Mouse (Mus musculus): ENCODE data around the gene Ube2r2. TPM values are rescaled to one million over a fixed set of nuclear protein-coding genes. Genes with fewer than 3 reads are reported as not detected.

The Ube2r2 gene
- polyA plus RNA-seq, 1 experiment from 2014 or later: 54.7 TPM

DNA sequence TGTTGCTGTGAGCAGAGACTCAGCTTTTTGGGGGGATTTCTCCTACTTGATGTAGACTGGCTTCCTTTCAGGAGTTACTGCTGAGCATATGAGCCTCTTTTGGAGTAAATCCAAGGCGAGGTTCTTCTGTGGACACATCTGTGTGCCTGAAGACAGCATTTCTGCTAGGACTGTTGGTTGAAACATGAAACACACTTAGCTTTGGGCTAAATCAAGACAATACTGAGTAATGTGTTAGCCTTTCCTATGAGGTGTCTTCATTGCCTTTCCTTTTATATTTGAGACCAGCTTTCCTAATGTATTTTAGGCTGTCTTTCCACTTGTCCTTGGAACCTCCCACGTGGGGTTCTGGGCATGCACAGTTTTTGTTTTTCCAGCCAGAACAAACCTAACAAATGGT is 39.1 kb downstream of the Ube2r2 start:
- ATAC-seq (ENCODE audit: insufficient read depth, low FRiP score): no peak
- Histone ChIP-seq H3K27me3 (ENCODE audit: control insufficient read depth, insufficient read depth, low read length) (no peaks in the 10 kb centered on the region), H3K27ac (ENCODE audit: low read length) (no peak overlapping the region)

DNA sequence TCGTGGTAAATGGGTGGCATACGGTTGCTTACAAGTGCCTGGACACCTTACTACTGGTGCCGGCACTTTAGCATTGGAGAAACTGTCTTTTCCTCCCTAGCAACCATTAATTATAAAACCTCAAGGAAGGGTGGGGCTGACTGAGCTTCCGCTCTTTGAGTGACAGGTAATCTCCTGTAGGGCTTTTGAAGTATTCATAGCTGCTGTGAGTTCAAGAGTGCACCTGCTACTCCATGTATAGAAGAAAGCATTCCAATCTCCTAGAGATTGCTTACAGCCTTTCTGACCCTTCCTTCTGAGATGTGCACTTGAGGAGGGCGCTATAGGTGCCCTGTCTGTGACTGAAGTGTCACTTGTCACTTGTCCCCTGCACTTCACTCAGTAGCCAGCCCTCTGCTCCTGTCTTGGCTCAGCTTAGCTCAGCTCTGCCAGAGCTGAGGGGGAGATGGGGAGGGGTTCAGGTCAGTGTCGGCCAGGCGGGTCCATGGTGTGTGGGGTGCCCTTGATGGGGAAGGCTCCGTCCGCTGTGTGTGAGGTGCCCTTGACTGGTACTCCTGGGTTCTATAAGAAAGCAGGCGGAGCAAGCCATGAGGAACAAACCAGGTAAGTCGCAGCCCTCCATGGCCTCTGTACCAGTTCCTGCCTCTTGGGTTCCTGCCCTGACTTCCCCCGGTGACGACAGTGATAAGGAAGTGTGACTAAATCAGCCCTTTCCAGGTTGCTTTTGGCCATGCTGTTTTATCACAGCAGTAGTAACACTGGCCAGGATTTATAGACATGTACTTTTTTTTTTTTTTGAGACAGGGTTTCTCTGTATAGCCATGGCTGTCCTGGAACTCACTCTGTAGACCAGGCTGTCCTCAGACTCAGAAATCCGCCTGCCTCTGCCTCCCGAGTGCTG is 44.5 kb downstream of the Ube2r2 start:
- Histone ChIP-seq H3K9me3 (replicated peaks; ENCODE audit: control insufficient read depth, low read length) (no peaks in the 10 kb centered on the region), H3K4me3 (replicated peaks; ENCODE audit: low read length) (no peak overlapping the region), H3K36me3 (ENCODE audit: control insufficient read depth, insufficient read depth, low read length) (peaks cover 5% of the 10 kb centered on the region; the same call in 1 of the 2 replicates), H3K27ac (ENCODE audit: low read length) (no peak overlapping the region), H3K4me1 (ENCODE audit: control insufficient read depth, insufficient read depth, low read length) (no peaks in the 10 kb centered on the region), H3K9ac (ENCODE audit: low read length) (no peak overlapping the region), H3K4me2 (ENCODE audit: low read depth, low read length) (no peak overlapping the region), H3K27me3 (ENCODE audit: control insufficient read depth, insufficient read depth, low read length) (no peaks in the 10 kb centered on the region)
- WGBS: 79% methylated on average over 15 of the region's 15 CpGs
- ATAC-seq (ENCODE audit: insufficient read depth, low FRiP score): no peak

More for the DNA sequence above, 39.1 kb downstream of the Ube2r2 start:
- WGBS: 63% methylated on average over 2 of the region's 2 CpGs
- H3K9ac ChIP-seq (ENCODE audit: low read length): no peak overlapping the region
- H3K4me3 ChIP-seq (replicated peaks; ENCODE audit: low read length): no peak overlapping the region
- no peak overlapping the region for H3K4me2 ChIP-seq (ENCODE audit: low read depth, low read length)
- no peaks in the 10 kb centered on the region for H3K4me1 ChIP-seq (ENCODE audit: control insufficient read depth, insufficient read depth, low read length)
- H3K36me3 ChIP-seq (ENCODE audit: control insufficient read depth, insufficient read depth, low read length): peaks cover 9% of the 10 kb centered on the region; the same call in 1 of the 2 replicates
- no peaks in the 10 kb centered on the region for H3K9me3 ChIP-seq (replicated peaks; ENCODE audit: control insufficient read depth, low read length)

DNA sequence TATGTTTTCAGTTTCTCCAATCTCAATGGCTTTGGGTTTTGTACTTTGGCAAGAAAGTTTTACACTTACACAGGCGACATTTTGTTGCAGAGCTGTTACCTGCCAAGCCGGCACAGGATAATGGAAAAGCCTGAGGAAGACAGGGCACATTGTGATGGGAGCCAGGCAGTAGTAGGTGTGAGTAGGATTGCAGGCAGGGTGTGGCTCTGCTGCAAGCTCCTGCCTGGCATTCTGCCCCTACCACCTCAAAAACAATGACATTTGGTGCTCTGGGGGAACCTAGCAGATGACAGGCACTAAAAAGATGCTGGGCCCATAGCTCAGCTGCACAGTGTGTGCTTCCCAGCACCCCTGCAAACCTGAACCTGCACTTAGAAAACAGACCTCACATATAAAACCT is 54.3 kb downstream of the Ube2r2 start:
- no peak overlapping the region for H3K4me3 ChIP-seq (replicated peaks; ENCODE audit: low read length)
- no peaks in the 10 kb centered on the region for H3K9me3 ChIP-seq (replicated peaks; ENCODE audit: control insufficient read depth, low read length)
- H3K9ac ChIP-seq (ENCODE audit: low read length): no peak overlapping the region
- peaks cover 10% of the 10 kb centered on the region for H3K36me3 ChIP-seq (ENCODE audit: control insufficient read depth, insufficient read depth, low read length)
- H3K4me1 ChIP-seq (ENCODE audit: control insufficient read depth, insufficient read depth, low read length): no peaks in the 10 kb centered on the region; the same call in 1 of the 2 replicates
- 83% methylated on average over 2 of the region's 2 CpGs for WGBS
- H3K27ac ChIP-seq (ENCODE audit: low read length): no peak overlapping the region
- H3K4me2 ChIP-seq (ENCODE audit: low read depth, low read length): no peak overlapping the region
- no peaks in the 10 kb centered on the region for H3K27me3 ChIP-seq (ENCODE audit: control insufficient read depth, insufficient read depth, low read length)
- ATAC-seq (ENCODE audit: insufficient read depth, low FRiP score): no peak

DNA sequence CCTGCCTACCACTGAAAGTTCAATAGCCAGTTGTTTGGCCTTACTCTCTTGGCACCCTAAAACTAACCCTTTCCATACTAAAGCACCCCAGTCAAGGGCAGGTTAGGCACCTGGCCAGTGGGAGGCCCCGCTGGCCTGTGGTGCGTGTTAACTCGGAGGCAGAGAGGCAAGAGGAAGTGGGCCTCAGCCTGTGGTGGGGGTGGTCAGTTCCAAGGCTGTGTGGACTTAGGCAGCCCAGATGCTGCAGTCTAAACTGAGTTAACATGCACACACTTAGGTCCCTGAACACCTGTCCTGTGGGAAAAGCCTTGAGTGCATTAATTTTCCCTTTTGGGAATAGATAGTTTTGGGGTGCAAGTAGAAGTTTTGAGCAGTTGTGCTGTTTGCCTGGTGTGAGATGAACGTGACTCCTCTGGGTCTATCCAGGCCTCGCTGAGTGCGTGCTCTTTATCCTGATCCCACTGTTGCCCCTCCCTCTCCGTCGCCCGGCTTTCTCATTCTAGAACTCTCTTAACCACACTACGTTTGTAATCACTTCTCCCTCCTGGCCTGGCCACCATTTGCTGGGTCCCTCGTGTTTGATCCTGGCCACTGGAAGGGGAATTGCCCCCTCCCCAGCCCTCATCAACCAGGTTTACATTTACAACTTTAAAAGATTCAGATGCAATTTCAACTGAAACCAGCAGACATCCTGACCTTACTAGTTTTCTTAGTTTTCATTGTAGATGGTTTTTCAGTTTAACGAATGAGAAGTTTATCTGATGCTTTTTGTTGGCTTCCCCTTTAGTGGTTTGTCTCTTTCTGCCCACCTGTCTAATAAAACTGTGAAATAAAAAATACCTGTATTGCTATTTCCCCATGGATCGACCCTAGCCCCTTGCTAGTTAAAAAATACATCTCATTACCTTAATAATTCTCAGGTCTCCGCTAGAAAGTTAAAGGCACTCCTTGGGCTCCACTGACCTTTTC is 57.3 kb downstream of the Ube2r2 start:
- H3K27me3 ChIP-seq (ENCODE audit: control insufficient read depth, insufficient read depth, low read length): no peaks in the 10 kb centered on the region
- peaks cover 20% of the 10 kb centered on the region for H3K36me3 ChIP-seq (ENCODE audit: control insufficient read depth, insufficient read depth, low read length)
- peak overlapping the region; percentile 34 for H3K27ac ChIP-seq (ENCODE audit: low read length)
- no peak overlapping the region for H3K9ac ChIP-seq (ENCODE audit: low read length)
- no peak overlapping the region for H3K4me2 ChIP-seq (ENCODE audit: low read depth, low read length)
- 62% methylated on average over 14 of the region's 14 CpGs for WGBS
- no peaks in the 10 kb centered on the region; the same call in 1 of the 2 replicates for H3K4me1 ChIP-seq (ENCODE audit: control insufficient read depth, insufficient read depth, low read length)
- no peak overlapping the region for H3K4me3 ChIP-seq (replicated peaks; ENCODE audit: low read length)
- ATAC-seq (ENCODE audit: insufficient read depth, low FRiP score): no peak
- no peaks in the 10 kb centered on the region for H3K9me3 ChIP-seq (replicated peaks; ENCODE audit: control insufficient read depth, low read length)

DNA sequence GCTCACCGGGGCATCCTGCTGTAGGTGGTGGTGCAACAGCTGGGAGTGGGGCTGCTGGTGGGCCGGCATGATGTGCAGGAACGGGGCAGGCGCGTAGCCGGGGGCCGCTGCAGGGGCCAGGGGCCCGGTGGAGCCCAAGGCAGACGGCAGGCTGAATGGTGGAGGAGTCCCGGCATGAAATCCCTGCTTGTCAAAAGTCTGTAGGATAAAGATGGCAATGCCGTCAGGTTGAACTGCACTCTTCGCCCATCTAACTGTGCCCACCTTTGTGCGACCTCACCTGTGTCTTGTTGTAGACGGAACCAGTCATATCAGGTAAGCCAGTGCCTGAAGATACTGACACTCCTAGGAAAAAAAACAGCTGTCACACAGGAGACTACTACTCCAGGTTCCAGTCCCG is 59.8 kb downstream of the Ube2r2 start:
- H3K4me2 ChIP-seq (ENCODE audit: low read depth, low read length): no peak overlapping the region
- no peak overlapping the region for H3K4me3 ChIP-seq (replicated peaks; ENCODE audit: low read length)
- no peak for ATAC-seq (ENCODE audit: insufficient read depth, low FRiP score)
- H3K9ac ChIP-seq (ENCODE audit: low read length): no peak overlapping the region
- no peak overlapping the region for H3K27ac ChIP-seq (ENCODE audit: low read length)
- no peaks in the 10 kb centered on the region for H3K27me3 ChIP-seq (ENCODE audit: control insufficient read depth, insufficient read depth, low read length)
- 84% methylated on average over 15 of the region's 15 CpGs for WGBS
- no peaks in the 10 kb centered on the region; the same call in 1 of the 2 replicates for H3K4me1 ChIP-seq (ENCODE audit: control insufficient read depth, insufficient read depth, low read length)
- H3K36me3 ChIP-seq (ENCODE audit: control insufficient read depth, insufficient read depth, low read length): peaks cover 22% of the 10 kb centered on the region
- H3K9me3 ChIP-seq (replicated peaks; ENCODE audit: control insufficient read depth, low read length): no peaks in the 10 kb centered on the region

DNA sequence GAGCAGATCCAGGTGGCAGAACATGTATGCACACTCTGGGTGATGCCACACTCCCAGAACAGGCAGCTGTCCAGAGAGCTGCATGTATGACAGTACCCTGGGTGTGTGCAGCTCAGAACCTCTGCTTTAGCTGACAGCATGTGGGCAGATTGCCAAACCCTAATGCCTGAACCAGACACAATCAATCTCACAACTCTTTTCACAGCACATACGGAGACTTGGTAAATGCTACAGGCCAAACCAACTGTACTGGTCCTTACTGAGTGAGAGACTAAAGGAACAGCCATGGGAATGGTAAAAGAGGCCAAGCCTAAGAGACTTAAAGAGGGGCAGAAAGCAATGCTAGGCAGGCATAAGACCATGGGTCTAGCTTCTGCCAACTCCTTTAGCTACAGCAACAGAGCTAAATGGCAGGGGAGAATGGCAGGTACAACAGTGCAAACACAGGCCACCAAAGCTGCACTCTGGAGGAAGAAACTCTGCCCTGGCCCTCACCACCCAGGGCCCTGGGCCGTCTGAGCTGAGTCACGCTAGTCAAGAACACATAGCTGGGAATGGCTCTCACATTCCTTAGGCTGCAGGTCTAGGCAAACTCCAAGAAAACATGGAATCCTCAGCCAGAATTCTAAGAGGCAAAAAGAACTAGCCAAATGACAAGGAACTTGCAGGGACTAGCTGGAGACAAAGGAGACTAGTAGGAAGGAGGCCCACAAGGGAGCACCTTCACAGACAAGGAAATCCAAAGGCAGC is 61.5 kb downstream of the Ube2r2 start:
- ATAC-seq (ENCODE audit: insufficient read depth, low FRiP score): no peak
- H3K36me3 ChIP-seq (ENCODE audit: control insufficient read depth, insufficient read depth, low read length): peaks cover 24% of the 10 kb centered on the region
- no peaks in the 10 kb centered on the region for H3K27me3 ChIP-seq (ENCODE audit: control insufficient read depth, insufficient read depth, low read length)
- no peaks in the 10 kb centered on the region; the same call in 1 of the 2 replicates for H3K4me1 ChIP-seq (ENCODE audit: control insufficient read depth, insufficient read depth, low read length)
- no peaks in the 10 kb centered on the region for H3K9me3 ChIP-seq (replicated peaks; ENCODE audit: control insufficient read depth, low read length)
- no peak overlapping the region for H3K4me3 ChIP-seq (replicated peaks; ENCODE audit: low read length)
- no peak overlapping the region for H3K4me2 ChIP-seq (ENCODE audit: low read depth, low read length)
- WGBS: 54% methylated on average over 3 of the region's 3 CpGs
- no peak overlapping the region for H3K27ac ChIP-seq (ENCODE audit: low read length)
- H3K9ac ChIP-seq (ENCODE audit: low read length): no peak overlapping the region

DNA sequence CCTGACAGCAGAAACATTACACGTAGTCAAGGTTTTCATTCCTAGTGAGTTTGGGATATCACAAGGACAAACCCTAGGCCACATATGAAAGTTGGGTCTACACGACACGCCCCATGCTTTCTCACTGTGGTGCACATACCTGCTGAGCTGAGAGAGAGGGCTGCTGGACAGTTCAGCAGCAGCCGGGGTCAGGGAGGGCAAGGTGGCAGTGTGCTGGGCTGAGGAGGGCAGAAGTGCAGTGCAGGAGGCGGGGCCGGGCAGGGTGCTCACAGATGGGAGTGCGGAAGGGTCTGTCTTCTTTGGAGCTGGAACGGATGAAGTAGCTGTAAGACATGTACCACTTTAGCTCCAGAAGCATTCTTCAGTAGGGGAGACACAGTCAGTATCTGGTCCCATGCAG is 66.6 kb downstream of the Ube2r2 start:
- Histone ChIP-seq H3K4me3 (replicated peaks; ENCODE audit: low read length) (no peak overlapping the region), H3K9ac (ENCODE audit: low read length) (no peak overlapping the region), H3K36me3 (ENCODE audit: control insufficient read depth, insufficient read depth, low read length) (peaks cover 39% of the 10 kb centered on the region), H3K9me3 (replicated peaks; ENCODE audit: control insufficient read depth, low read length) (no peaks in the 10 kb centered on the region), H3K4me1 (ENCODE audit: control insufficient read depth, insufficient read depth, low read length) (no peaks in the 10 kb centered on the region), H3K27ac (ENCODE audit: low read length) (no peak overlapping the region), H3K27me3 (ENCODE audit: control insufficient read depth, insufficient read depth, low read length) (no peaks in the 10 kb centered on the region), H3K4me2 (ENCODE audit: low read depth, low read length) (no peak overlapping the region)
- WGBS: 84% methylated on average over 8 of the region's 8 CpGs
- ATAC-seq (ENCODE audit: insufficient read depth, low FRiP score): no peak

DNA sequence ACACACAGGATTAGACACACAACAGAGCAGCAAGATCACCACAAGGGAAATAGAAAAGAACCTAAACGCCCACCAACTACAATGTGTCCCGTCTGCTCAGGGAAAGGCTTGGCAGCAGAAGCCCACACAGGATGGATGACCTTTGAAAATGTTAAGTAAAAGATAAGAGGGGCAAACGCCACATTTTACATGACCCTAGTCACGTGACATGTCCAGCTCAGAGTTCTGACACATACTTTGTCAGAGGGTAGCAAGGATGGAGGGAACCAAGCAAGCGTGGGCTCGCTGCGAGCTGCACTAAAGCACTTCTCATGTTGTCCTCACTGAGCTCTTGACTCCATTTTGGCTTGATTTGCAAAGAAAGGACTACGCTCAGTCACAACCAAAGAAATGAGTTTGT is 70.2 kb downstream of the Ube2r2 start:
- WGBS: 84% methylated on average over 8 of the region's 8 CpGs
- peaks cover 53% of the 10 kb centered on the region for H3K36me3 ChIP-seq (ENCODE audit: control insufficient read depth, insufficient read depth, low read length)

More for the DNA sequence above, 70.2 kb downstream of the Ube2r2 start:
- Histone ChIP-seq H3K4me3 (replicated peaks; ENCODE audit: low read length) (no peak overlapping the region), H3K27me3 (ENCODE audit: control insufficient read depth, insufficient read depth, low read length) (no peaks in the 10 kb centered on the region), H3K4me1 (ENCODE audit: control insufficient read depth, insufficient read depth, low read length) (no peaks in the 10 kb centered on the region), H3K4me2 (ENCODE audit: low read depth, low read length) (no peak overlapping the region), H3K9ac (ENCODE audit: low read length) (no peak overlapping the region), H3K9me3 (replicated peaks; ENCODE audit: control insufficient read depth, low read length) (no peaks in the 10 kb centered on the region), H3K27ac (ENCODE audit: low read length) (no peak overlapping the region)
- ATAC-seq (ENCODE audit: insufficient read depth, low FRiP score): no peak
